Comparison of ENCODE assay signal across 20 mouse cellular contexts in genomic region chr5:12301833-12302808, GRCm38 (mm10).
DNase-seq lines count a peak whose midpoint lies in the region; ATAC-seq and TF ChIP-seq lines count a peak whose summit lies in the region.
"Had no signal": no experiment of that assay in that cellular context is flagged by ENCODE, and none has a peak within 500 bp of the region (broad histone marks: within the 10 kb centered on the region; RNA-seq: fewer than 3 reads in every experiment).

No protein-coding gene starts in this region.

- TF ChIP-seq CTCF in kidney, postnatal 0 days (IDR thresholded peaks at IDR 0.05; ENCODE audit: low read depth) = no peak
- TF ChIP-seq CTCF in hindbrain, postnatal 0 days (IDR thresholded peaks at IDR 0.05; ENCODE audit: low read depth) = no peak

- H3K4me3 ChIP-seq in kidney, postnatal 0 days (replicated peaks; ENCODE audit: low read depth, low read length) = no peak overlapping the region
- H3K4me3 ChIP-seq in hindbrain, embryonic 11.5 days (ENCODE audit: low read depth, low read length) = no peak overlapping the region
- no peak overlapping the region for H3K4me3 ChIP-seq in hindbrain, postnatal 0 days (ENCODE audit: low read length)
- H3K4me3 ChIP-seq: embryonic facial prominence, embryonic 12.5 days; hindbrain, embryonic 15.5 days; intestine, embryonic 15.5 days; liver, embryonic 12.5 days; stomach, embryonic 15.5 days had no signal

- no peaks in the 10 kb centered on the region for H3K9me3 ChIP-seq in kidney, postnatal 0 days (replicated peaks; ENCODE audit: low read length)
- H3K9me3 ChIP-seq in hindbrain, embryonic 11.5 days (ENCODE audit: control insufficient read depth, low read length) = no peaks in the 10 kb centered on the region
- H3K9me3 ChIP-seq in hindbrain, postnatal 0 days (ENCODE audit: low read length) = no peaks in the 10 kb centered on the region
- H3K9me3 ChIP-seq: embryonic facial prominence, embryonic 12.5 days; hindbrain, embryonic 15.5 days; intestine, embryonic 15.5 days; liver, embryonic 12.5 days; stomach, embryonic 15.5 days had no signal

- H3K27ac ChIP-seq in kidney, postnatal 0 days = no peak overlapping the region
- H3K27ac ChIP-seq in hindbrain, embryonic 11.5 days (ENCODE audit: low read depth, low read length) = no peak overlapping the region
- H3K27ac ChIP-seq in hindbrain, postnatal 0 days = no peak overlapping the region
- H3K27ac ChIP-seq: embryonic facial prominence, embryonic 12.5 days; hindbrain, embryonic 15.5 days; intestine, embryonic 15.5 days; liver, embryonic 12.5 days; stomach, embryonic 15.5 days had no signal

- H3K4me1 ChIP-seq in kidney, postnatal 0 days (replicated peaks; ENCODE audit: insufficient read depth, low read length) = no peaks in the 10 kb centered on the region
- no peaks in the 10 kb centered on the region for H3K4me1 ChIP-seq in hindbrain, embryonic 11.5 days (replicated peaks; ENCODE audit: control insufficient read depth, insufficient read depth, low read length)
- no peaks in the 10 kb centered on the region for H3K4me1 ChIP-seq in hindbrain, postnatal 0 days (ENCODE audit: insufficient read depth, low read length)
- H3K4me1 ChIP-seq: embryonic facial prominence, embryonic 12.5 days; hindbrain, embryonic 15.5 days; intestine, embryonic 15.5 days; liver, embryonic 12.5 days; stomach, embryonic 15.5 days had no signal

- 39% methylated on average over 4 of the region's 4 CpGs for WGBS in kidney, postnatal 0 days
- 65% methylated on average over 4 of the region's 4 CpGs for WGBS in hindbrain, embryonic 11.5 days
- 70% methylated on average over 4 of the region's 4 CpGs for WGBS in hindbrain, postnatal 0 days

- no peak for DNase-seq in cerebellum, postnatal 36 days
- peak; percentile 54 for DNase-seq in kidney, postnatal 0 days (ENCODE audit: low spot score)
- no peak for DNase-seq in kidney, adult 8-10 months
- DNase-seq in embryo, embryonic 9.5 days (ENCODE audit: extremely low spot score) = peak; percentile 27
- no peak for DNase-seq in hindbrain, embryonic 11.5 days (ENCODE audit: low spot score)
- DNase-seq in hindbrain, postnatal 0 days (ENCODE audit: low spot score) = no peak
- DNase-seq: adrenal gland, postnatal 14 days; gastrocnemius, postnatal 36 days; kidney, postnatal 36 days; layer of hippocampus, postnatal 36 days; lung, adult 18-20 months; lung, postnatal 10 days; thymus, postnatal 25 days had no signal

- H3K36me3 ChIP-seq in kidney, postnatal 0 days (ENCODE audit: insufficient read depth, low read length) = no peaks in the 10 kb centered on the region
- H3K36me3 ChIP-seq in hindbrain, embryonic 11.5 days (ENCODE audit: control insufficient read depth, insufficient read depth, low read length) = no peaks in the 10 kb centered on the region
- H3K36me3 ChIP-seq in hindbrain, postnatal 0 days (ENCODE audit: insufficient read depth, low read length) = no peaks in the 10 kb centered on the region
- H3K36me3 ChIP-seq: embryonic facial prominence, embryonic 12.5 days; hindbrain, embryonic 15.5 days; intestine, embryonic 15.5 days; liver, embryonic 12.5 days; stomach, embryonic 15.5 days had no signal

- H3K9ac ChIP-seq in kidney, postnatal 0 days (ENCODE audit: low read depth, low read length) = no peak overlapping the region
- H3K9ac ChIP-seq in hindbrain, embryonic 11.5 days (ENCODE audit: low read depth, low read length) = no peak overlapping the region
- no peak overlapping the region for H3K9ac ChIP-seq in hindbrain, postnatal 0 days (replicated peaks; ENCODE audit: low read length)
- H3K9ac ChIP-seq: embryonic facial prominence, embryonic 12.5 days; hindbrain, embryonic 15.5 days; intestine, embryonic 15.5 days; liver, embryonic 12.5 days; stomach, embryonic 15.5 days had no signal

- peak; percentile 45; the same call in 1 of the 2 replicates for ATAC-seq in cerebellum, adult (ENCODE audit: insufficient number of reproducible peaks, low FRiP score, low TSS enrichment)
- peak; percentile 46; the same call in 1 of the 2 replicates for ATAC-seq in kidney, postnatal 0 days (replicated peaks; ENCODE audit: low FRiP score, low read depth)
- ATAC-seq in hindbrain, embryonic 11.5 days (ENCODE audit: low FRiP score) = no peak
- no peak for ATAC-seq in hindbrain, postnatal 0 days
- ATAC-seq: intestine, embryonic 15.5 days; liver, embryonic 12.5 days had no signal

- no peak overlapping the region for H3K4me2 ChIP-seq in kidney, postnatal 0 days (ENCODE audit: low read length)
- H3K4me2 ChIP-seq in hindbrain, embryonic 11.5 days (replicated peaks; ENCODE audit: low read depth, low read length) = no peak overlapping the region
- no peak overlapping the region for H3K4me2 ChIP-seq in hindbrain, postnatal 0 days (ENCODE audit: low read depth, low read length)
- H3K4me2 ChIP-seq: embryonic facial prominence, embryonic 12.5 days; hindbrain, embryonic 15.5 days; intestine, embryonic 15.5 days; liver, embryonic 12.5 days; midbrain, embryonic 11.5 days; stomach, embryonic 15.5 days had no signal

- H3K27me3 ChIP-seq in kidney, postnatal 0 days (ENCODE audit: insufficient read depth, low read length) = no peaks in the 10 kb centered on the region
- no peaks in the 10 kb centered on the region for H3K27me3 ChIP-seq in hindbrain, embryonic 11.5 days (ENCODE audit: control insufficient read depth, insufficient read depth, low read length)
- H3K27me3 ChIP-seq in hindbrain, postnatal 0 days (ENCODE audit: insufficient read depth, low read length) = no peaks in the 10 kb centered on the region
- H3K27me3 ChIP-seq: embryonic facial prominence, embryonic 12.5 days; hindbrain, embryonic 15.5 days; intestine, embryonic 15.5 days; liver, embryonic 12.5 days; stomach, embryonic 15.5 days had no signal

Comparison
In these comparisons a context has a peak if more than half of its experiments do, and no peak if none do; other contexts are left out.
1. DNase-seq: peak in kidney, postnatal 0 days (single experiment) and embryo, embryonic 9.5 days (single experiment); none in cerebellum, postnatal 36 days (0 of 2), kidney, adult 8-10 months (0 of 2), hindbrain, embryonic 11.5 days (single experiment) and hindbrain, postnatal 0 days (single experiment).
2. ATAC-seq: peak in cerebellum, adult (single experiment) and kidney, postnatal 0 days (single experiment); none in hindbrain, embryonic 11.5 days (single experiment) and hindbrain, postnatal 0 days (single experiment).